Mouse (Mus musculus) heart, postnatal 25 days (tissue): ENCODE measurements around the gene Anxa3. TPM values are rescaled to one million over a fixed set of nuclear protein-coding genes. Genes with fewer than 3 reads are reported as not detected.

ENCODE experiments used
- total RNA-seq, 2 experiments: library from RNA; stranded (reverse); gene quantifications; 2 replicates each; pipeline ENCODE4 v1.2.3; 2021

The Anxa3 gene
- total RNA-seq, 2 experiments from 2014 or later: 27.4 to 29.1 TPM

Other genes with a start within 250 kb of the Anxa3 start
- gene Bmp2k, start 204.3 kb downstream of the Anxa3 start, total RNA-seq: 10 to 100 TPM in 1 of 2 experiments, 1 to 10 TPM in 1; 8.4 to 10.4 TPM